Mouse (Mus musculus) liver, embryonic 18 days (tissue): ENCODE results near the gene Cnpy3. TPM values are rescaled to one million over a fixed set of nuclear protein-coding genes. Genes with fewer than 3 reads are reported as not detected.

Experiments used
- polyA plus RNA-seq: library from polyadenylated mRNA; depleted of rRNA; stranded (reverse); fragments of >200 nt; gene quantifications from 2 replicates; pipeline ENCODE4 v1.2.3, GENCODE M21; 2012; rRNA removed

The Cnpy3 gene
- polyA plus RNA-seq: 19.2 and 20.6 TPM in 2 replicates

DNA sequence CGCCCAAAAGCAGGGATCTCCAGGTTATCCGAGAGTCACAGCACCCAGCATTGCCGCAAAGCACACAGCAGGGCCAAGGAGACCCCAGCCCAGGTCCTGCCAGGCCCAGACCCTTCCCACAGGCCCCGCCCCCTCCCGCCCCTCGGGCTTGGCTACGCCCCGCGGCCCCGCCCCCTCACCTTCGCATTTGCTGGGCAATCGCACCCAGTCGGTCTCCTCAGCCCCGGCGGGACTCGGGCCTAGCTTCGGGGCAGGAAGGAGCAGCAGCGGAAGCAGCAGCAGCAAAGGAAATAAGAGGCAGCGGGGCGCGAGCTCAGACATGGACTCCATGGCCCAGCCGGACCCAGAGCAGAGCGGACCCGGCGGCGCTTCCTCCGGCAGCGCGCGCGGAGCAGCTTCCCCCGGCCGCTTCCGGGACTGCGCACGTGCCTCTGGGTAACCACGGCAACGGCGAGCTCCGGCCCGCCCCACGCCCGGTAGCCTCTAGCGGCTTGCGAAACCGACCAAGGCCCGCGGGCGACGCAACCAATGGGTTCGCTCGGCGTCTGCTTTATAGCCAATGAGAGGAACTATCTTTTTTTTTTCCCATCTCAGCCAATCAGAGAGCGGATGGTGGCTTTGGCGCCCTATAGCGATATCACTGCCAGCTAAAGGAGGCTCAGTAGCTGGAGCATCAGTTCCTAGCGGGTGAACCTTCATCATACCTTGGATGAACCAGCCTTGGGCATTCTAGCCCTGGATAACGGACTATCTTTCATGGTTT is at the start of gene Cnpy3:
Gene Cnpy3, minus strand, starts transcription at position 421 of the 763 bp plus-strand sequence.

DNA sequence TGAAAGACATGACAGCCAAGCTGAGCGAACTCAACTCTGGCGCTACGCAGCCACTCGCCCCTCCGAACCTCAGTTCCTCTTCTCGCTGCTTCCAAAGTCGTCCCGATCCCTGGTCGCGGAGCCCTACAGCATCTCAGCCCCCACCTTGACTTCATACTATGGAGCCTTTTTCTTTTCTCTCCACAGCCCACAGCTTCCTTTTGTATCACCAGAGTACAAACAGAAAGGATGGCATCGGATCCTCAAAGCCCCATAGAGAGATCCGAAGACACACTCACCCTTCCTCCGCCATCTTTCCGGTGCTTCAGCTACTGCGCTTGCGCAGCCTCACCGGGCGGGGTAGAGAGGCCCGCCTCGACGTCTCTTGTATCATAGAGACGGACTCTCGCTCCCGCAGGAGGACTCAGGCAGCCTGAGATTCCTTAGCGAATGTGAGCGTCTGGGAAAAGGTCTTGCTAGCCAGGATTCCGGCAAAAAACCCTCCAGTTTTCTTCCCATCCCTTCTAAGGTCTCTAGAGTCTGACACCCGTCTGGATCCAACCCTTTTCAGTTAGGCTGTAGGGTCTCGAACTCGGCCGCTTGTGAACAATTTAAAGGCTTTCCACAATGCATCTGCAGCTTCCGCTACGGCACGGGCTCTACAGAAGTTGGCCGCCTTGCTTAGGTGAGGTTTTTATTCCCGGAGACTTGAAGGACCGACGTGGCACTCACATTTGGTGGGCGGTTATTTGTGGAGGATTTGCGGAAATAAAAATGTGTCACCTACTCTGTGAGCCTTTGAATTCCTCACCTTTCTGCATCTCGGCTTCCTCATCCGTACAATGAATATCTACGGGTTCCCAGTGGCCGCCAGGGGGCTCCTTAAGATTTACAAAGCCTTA is 30.6 kb upstream of the Cnpy3 start, which contains the start of gene Rpl7l1:
Gene Rpl7l1, minus strand, starts transcription at position 332 of the 881 bp plus-strand sequence.

GRCm38 (mm10) chr17:46772404-46773277 is 20.6 kb upstream of the Cnpy3 start, which contains the start of gene 2310039H08Rik:
Gene 2310039H08Rik (plus strand): TSS chr17:46772635.

GRCm38 (mm10) chr17:46763544-46763943 is 11.5 kb upstream of the Cnpy3 start, which contains the start of gene Ptcra:
Gene Ptcra (minus strand): TSS chr17:46763712.

GRCm38 (mm10) chr17:46728904-46729318 is 23.1 kb downstream of the Cnpy3 start, which contains the start of gene Gnmt:
Gene Gnmt (minus strand): TSS chr17:46729168.

GRCm38 (mm10) chr17:46710959-46711597 is 40.9 kb downstream of the Cnpy3 start, which contains the start of gene Pex6:
Gene Pex6 (plus strand): TSS chr17:46711463.

GRCm38 (mm10) chr17:46704887-46705835 is 46.9 kb downstream of the Cnpy3 start, which contains the start of gene Ppp2r5d:
Gene Ppp2r5d (minus strand): TSS chr17:46705111.

Other genes starting within 250 kb of the Cnpy3 start
- 2.0 and 2.2 TPM in 2 replicates for gene Cul9, start 205.8 kb downstream of the Cnpy3 start, polyA plus RNA-seq
- gene Srf, start 196.0 kb downstream of the Cnpy3 start, polyA plus RNA-seq: 14.0 and 15.7 TPM in 2 replicates
- gene Ptk7, start 122.7 kb downstream of the Cnpy3 start, polyA plus RNA-seq: 3.5 and 4.6 TPM in 2 replicates
- 12.9 and 13.6 TPM in 2 replicates for gene Klc4, start 106.2 kb downstream of the Cnpy3 start, polyA plus RNA-seq
- gene Mrpl2, start 106.0 kb downstream of the Cnpy3 start, polyA plus RNA-seq: 33.0 and 36.6 TPM in 2 replicates
- gene Cul7, start 101.9 kb downstream of the Cnpy3 start, polyA plus RNA-seq: 11.3 and 14.8 TPM in 2 replicates
- gene Rrp36, start 77.9 kb downstream of the Cnpy3 start, polyA plus RNA-seq: 19.6 and 20.9 TPM in 2 replicates
- 34.5 and 36.5 TPM in 2 replicates for gene Mea1, start 73.4 kb downstream of the Cnpy3 start, polyA plus RNA-seq
- gene Klhdc3, start 71.3 kb downstream of the Cnpy3 start, polyA plus RNA-seq: 33.1 and 33.8 TPM in 2 replicates
- gene Ppp2r5d, start 47.1 kb downstream of the Cnpy3 start, polyA plus RNA-seq: 18.2 and 20.0 TPM in 2 replicates
- gene Pex6, start 40.8 kb downstream of the Cnpy3 start, polyA plus RNA-seq: 16.1 and 19.7 TPM in 2 replicates
- 352 and 359 TPM in 2 replicates for gene Gnmt, start 23.0 kb downstream of the Cnpy3 start, polyA plus RNA-seq
- 0.02 and 0.07 TPM in 2 replicates for gene Ptcra, start 11.5 kb upstream of the Cnpy3 start, polyA plus RNA-seq
- 113 and 120 TPM in 2 replicates for gene 2310039H08Rik, start 20.4 kb upstream of the Cnpy3 start, polyA plus RNA-seq
- 38.3 and 40.8 TPM in 2 replicates for gene Rpl7l1, start 30.5 kb upstream of the Cnpy3 start, polyA plus RNA-seq
- gene Bicral, start 106.3 kb upstream of the Cnpy3 start, polyA plus RNA-seq: 2.2 and 2.3 TPM in 2 replicates
- gene Tbcc, start 138.5 kb upstream of the Cnpy3 start, polyA plus RNA-seq: 9.9 and 10.6 TPM in 2 replicates
- gene Prph2, start 158.2 kb upstream of the Cnpy3 start, polyA plus RNA-seq: not detected in 2 replicates